8 mouse cellular contexts compared by ENCODE assay signal in the genomic region with DNA sequence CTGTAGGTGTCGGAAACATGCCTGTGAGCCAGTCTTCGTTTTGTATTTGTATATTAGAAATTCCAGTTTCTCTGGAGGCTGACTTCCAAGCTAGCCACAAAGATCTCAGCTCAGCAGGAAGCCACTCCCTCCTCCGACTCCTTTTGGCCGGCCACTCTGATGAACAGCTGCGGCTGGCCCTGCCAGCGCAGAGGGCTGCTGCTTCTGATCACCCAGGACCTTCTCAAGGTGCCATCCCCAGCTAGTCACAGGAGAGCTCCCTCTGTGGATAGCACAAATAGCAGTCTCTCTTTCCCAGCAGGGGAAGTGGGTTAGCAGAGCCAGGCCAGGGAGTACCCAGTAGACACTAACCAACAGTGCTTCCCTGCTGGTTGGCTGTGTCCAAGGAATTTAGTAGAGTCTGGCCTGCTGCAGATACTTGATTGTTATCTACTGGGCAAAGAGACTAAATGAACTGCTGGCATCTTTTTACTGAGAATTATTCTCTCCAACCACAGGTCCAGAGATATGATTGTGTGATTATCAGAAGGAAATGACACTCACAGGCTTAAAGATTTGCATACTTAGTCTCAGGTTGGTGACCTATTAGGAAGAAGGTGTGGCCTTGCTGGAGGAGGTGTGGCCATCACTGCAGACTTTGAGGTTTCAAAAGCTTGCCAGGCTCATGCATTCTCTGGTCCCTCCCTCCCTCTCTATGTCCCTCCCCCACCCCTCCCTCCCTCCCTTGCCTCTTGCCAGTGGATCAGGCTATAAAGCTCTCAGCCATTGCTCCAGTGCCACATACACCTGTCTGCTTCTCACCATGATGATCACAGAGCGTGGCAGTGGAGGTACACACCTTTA. TPM values are rescaled to one million over a fixed set of nuclear protein-coding genes. Genes with fewer than 3 reads are reported as not detected.
DNase-seq lines count a peak whose midpoint lies in the region; ATAC-seq lines count a peak whose summit lies in the region.

No protein-coding gene starts in this region.

- ATAC-seq in hematopoietic stem cell, adult 5-6 weeks (replicated peaks in 1 of 2; ENCODE audit: insufficient read depth in 1 of 2, low FRiP score in 2 of 2, low TSS enrichment in 1 of 2, low read depth in 1 of 2, poor library complexity in 2 of 2, severe bottlenecking in 2 of 2): peak; percentile 37 to 59; a peak in 3 of 4 replicates
- ATAC-seq in megakaryocyte-erythroid progenitor cell, adult 5-6 weeks (replicated peaks; ENCODE audit: low FRiP score, low TSS enrichment, poor library complexity, severe bottlenecking): peak; percentile 89

- DNase-seq in kidney, adult 9 months: peak; percentile 39
- no peak for DNase-seq in kidney, postnatal 4 days
- peak; percentile 77 for DNase-seq in ES-CJ7 (ENCODE audit: low read depth, low spot score)
- no peak for DNase-seq in right cerebral cortex, postnatal 25 days
- no peak for DNase-seq in cerebellum, adult 18-20 months
- DNase-seq in layer of hippocampus, adult 8-10 months (ENCODE audit: low spot score in 2 of 2): no peak

RNA-seq across cellular contexts. Expression of gene Chrne, which starts 3.2 kb away (rescaled TPM):
- total RNA-seq in hematopoietic stem cell, adult 5-6 weeks (2017): not detected in 2 replicates
- total RNA-seq in megakaryocyte-erythroid progenitor cell, adult 5-6 weeks (2014; fragmentation: Nextera tagmentation): 3.0 TPM in 1 of 2 replicates, not detected in the other
- not detected in 2 replicates for total RNA-seq in megakaryocyte-erythroid progenitor cell, adult 5-6 weeks (2017)
- total RNA-seq in layer of hippocampus, adult 8-10 months (2022): 1 to 10 TPM in 1 of 4 experiments, not detected in 3; 1.0 TPM

RNA-seq across cellular contexts. Expression of gene 4930544D05Rik, which starts 6.5 kb away (rescaled TPM):
- not detected in 2 replicates for total RNA-seq in hematopoietic stem cell, adult 5-6 weeks (2017)
- not detected in 2 replicates for total RNA-seq in megakaryocyte-erythroid progenitor cell, adult 5-6 weeks (2014; fragmentation: Nextera tagmentation)
- total RNA-seq in megakaryocyte-erythroid progenitor cell, adult 5-6 weeks (2017): not detected in 2 replicates
- 1 to 10 TPM in 1 of 4 experiments, under 1 TPM in 2, not detected in 1; 0.54 to 1.1 (median 0.87) TPM for total RNA-seq in layer of hippocampus, adult 8-10 months (2022)

RNA-seq across cellular contexts. Expression of gene Gp1ba, which starts 16.7 kb away (rescaled TPM):
- 0.45 and 0.75 TPM in 2 replicates for total RNA-seq in hematopoietic stem cell, adult 5-6 weeks (2017)
- 3.6 and 10.4 TPM in 2 replicates for total RNA-seq in megakaryocyte-erythroid progenitor cell, adult 5-6 weeks (2014; fragmentation: Nextera tagmentation)
- 0.50 and 0.85 TPM in 2 replicates for total RNA-seq in megakaryocyte-erythroid progenitor cell, adult 5-6 weeks (2017)
- total RNA-seq in layer of hippocampus, adult 8-10 months (2022): under 1 TPM in 1 of 4 experiments, not detected in 3; 0.21 TPM

RNA-seq across cellular contexts. Expression of gene Rnf167, which starts 24.8 kb away (rescaled TPM):
- 51.8 and 73.4 TPM in 2 replicates for total RNA-seq in hematopoietic stem cell, adult 5-6 weeks (2017)
- total RNA-seq in megakaryocyte-erythroid progenitor cell, adult 5-6 weeks (2014; fragmentation: Nextera tagmentation): 92.8 and 95.5 TPM in 2 replicates
- 42.3 and 53.4 TPM in 2 replicates for total RNA-seq in megakaryocyte-erythroid progenitor cell, adult 5-6 weeks (2017)
- total RNA-seq in layer of hippocampus, adult 8-10 months (2022): 100 to 1,000 TPM in 1 of 4 experiments, 10 to 100 TPM in 3; 84.8 to 102 (median 92.8) TPM

RNA-seq across cellular contexts. Expression of gene Slc25a11, which starts 25.1 kb away (rescaled TPM):
- 42.9 and 52.5 TPM in 2 replicates for total RNA-seq in hematopoietic stem cell, adult 5-6 weeks (2017)
- total RNA-seq in megakaryocyte-erythroid progenitor cell, adult 5-6 weeks (2014; fragmentation: Nextera tagmentation): 62.3 and 63.1 TPM in 2 replicates
- 33.1 and 36.2 TPM in 2 replicates for total RNA-seq in megakaryocyte-erythroid progenitor cell, adult 5-6 weeks (2017)
- 100 to 1,000 TPM; 118 to 129 (median 122) TPM for total RNA-seq in layer of hippocampus, adult 8-10 months (2022)

Comparison
In these comparisons a context has a peak if more than half of its experiments do, and no peak if none do; other contexts are left out.
1. DNase-seq: peak in kidney, adult 9 months (single experiment) and ES-CJ7 (single experiment); none in kidney, postnatal 4 days (0 of 2), right cerebral cortex, postnatal 25 days (single experiment), cerebellum, adult 18-20 months (0 of 2) and layer of hippocampus, adult 8-10 months (0 of 2).